ENCODE assay signal across 20 mouse cellular contexts in the genomic region with DNA sequence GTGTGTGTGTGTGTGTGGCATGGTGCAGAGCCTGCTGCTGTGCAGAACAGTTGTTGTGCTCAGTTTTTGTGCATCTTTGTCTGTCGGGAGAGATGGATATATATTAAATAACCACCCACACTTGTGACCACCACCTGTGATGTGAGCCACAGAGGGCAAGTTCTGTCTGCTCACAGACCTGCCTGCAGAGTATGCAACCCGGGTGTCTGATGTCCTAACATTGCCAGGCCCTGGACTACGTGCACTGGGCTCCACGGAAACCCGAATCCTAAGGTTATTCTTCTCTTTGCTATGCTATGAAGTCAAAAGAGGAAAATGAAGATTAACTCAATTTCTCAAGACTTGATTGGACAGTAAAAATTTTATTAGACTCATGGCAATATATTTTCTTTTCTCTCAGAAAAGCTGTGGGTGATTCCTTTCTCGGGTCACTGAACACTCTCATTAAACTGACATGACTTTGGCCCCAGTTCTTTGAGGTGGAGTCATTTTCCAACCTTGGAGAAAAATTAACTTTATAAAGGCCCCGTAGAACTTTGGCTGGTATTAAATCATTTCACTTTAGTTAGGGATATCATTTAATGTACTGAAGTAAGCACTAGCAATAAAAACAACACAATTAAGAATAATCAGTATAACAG.
DNase-seq lines count a peak whose midpoint lies in the region; ATAC-seq and TF ChIP-seq lines count a peak whose summit lies in the region.
"Had no signal": no experiment of that assay in that cellular context is flagged by ENCODE, and none has a peak within 500 bp of the region (broad histone marks: within the 10 kb centered on the region; RNA-seq: fewer than 3 reads in every experiment).

No protein-coding gene starts in this region.

- no peak overlapping the region for H3K4me3 ChIP-seq in kidney, embryonic 14.5 days (ENCODE audit: low read length)
- H3K4me3 ChIP-seq in midbrain, postnatal 0 days (ENCODE audit: low read depth, low read length), result no peak overlapping the region
- H3K4me3 ChIP-seq in forebrain, embryonic 13.5 days, result no peak overlapping the region
- H3K4me3 ChIP-seq: embryonic facial prominence, embryonic 15.5 days; erythroblast, embryonic 14.5 days; forebrain, embryonic 10.5 days; forebrain, embryonic 15.5 days; heart, embryonic 10.5 days had no signal

- no peaks in the 10 kb centered on the region for H3K36me3 ChIP-seq in kidney, embryonic 14.5 days (ENCODE audit: control insufficient read depth, insufficient read depth, low read length)
- no peaks in the 10 kb centered on the region for H3K36me3 ChIP-seq in midbrain, postnatal 0 days (ENCODE audit: insufficient read depth, low read length)
- no peaks in the 10 kb centered on the region for H3K36me3 ChIP-seq in forebrain, embryonic 13.5 days (ENCODE audit: poor library complexity, severe bottlenecking)
- H3K36me3 ChIP-seq: embryonic facial prominence, embryonic 15.5 days; forebrain, embryonic 10.5 days; forebrain, embryonic 15.5 days; heart, embryonic 10.5 days had no signal

- no peaks in the 10 kb centered on the region for H3K4me1 ChIP-seq in kidney, embryonic 14.5 days (ENCODE audit: control insufficient read depth, insufficient read depth, low read length)
- H3K4me1 ChIP-seq in midbrain, postnatal 0 days (ENCODE audit: insufficient read depth, low read length), result no peaks in the 10 kb centered on the region
- H3K4me1 ChIP-seq in forebrain, embryonic 13.5 days, result no peaks in the 10 kb centered on the region
- H3K4me1 ChIP-seq: embryonic facial prominence, embryonic 15.5 days; forebrain, embryonic 15.5 days had no signal

- no peak for ATAC-seq in Patski
- ATAC-seq in kidney, embryonic 14.5 days (ENCODE audit: low FRiP score, low TSS enrichment), result peak; percentile 72
- no peak for ATAC-seq in midbrain, postnatal 0 days (ENCODE audit: low FRiP score)
- ATAC-seq in forebrain, embryonic 13.5 days, result no peak
- ATAC-seq: forebrain, embryonic 15.5 days had no signal

- no peaks in the 10 kb centered on the region for H3K9me3 ChIP-seq in kidney, embryonic 14.5 days (ENCODE audit: control insufficient read depth, low read length)
- no peaks in the 10 kb centered on the region for H3K9me3 ChIP-seq in midbrain, postnatal 0 days (ENCODE audit: low read length)
- H3K9me3 ChIP-seq in forebrain, embryonic 13.5 days (replicated peaks), result no peaks in the 10 kb centered on the region
- H3K9me3 ChIP-seq: embryonic facial prominence, embryonic 15.5 days; forebrain, embryonic 10.5 days; forebrain, embryonic 15.5 days; heart, embryonic 10.5 days had no signal

- 15% methylated on average over 7 of the region's 7 CpGs for WGBS in kidney, embryonic 14.5 days
- WGBS in midbrain, postnatal 0 days, result 47% methylated on average over 7 of the region's 7 CpGs
- WGBS in forebrain, embryonic 13.5 days, result 70% methylated on average over 7 of the region's 7 CpGs

- in situ Hi-C loops in Patski (cut with MboI; ENCODE audit: low pct_unique_long_range_greater_than_20kb), result no loop called here

- CTCF ChIA-PET in Patski (lab: Charles Lee), result interaction anchor here (1.2 kb wide), 2 partner anchors 9 to 10 kb away, joined by 3 read pairs; no protein-coding TSS in a partner anchor

- no peak overlapping the region for H3K27ac ChIP-seq in kidney, embryonic 14.5 days (ENCODE audit: low read depth, low read length)
- no peak overlapping the region for H3K27ac ChIP-seq in midbrain, postnatal 0 days (ENCODE audit: low read depth, low read length)
- H3K27ac ChIP-seq in forebrain, embryonic 13.5 days, result no peak overlapping the region
- H3K27ac ChIP-seq: embryonic facial prominence, embryonic 15.5 days; forebrain, embryonic 10.5 days; forebrain, embryonic 15.5 days; heart, embryonic 10.5 days had no signal

- H3K27me3 ChIP-seq in Patski, result no peaks in the 10 kb centered on the region
- H3K27me3 ChIP-seq in kidney, embryonic 14.5 days (ENCODE audit: control insufficient read depth, insufficient read depth, low read length), result no peaks in the 10 kb centered on the region
- H3K27me3 ChIP-seq in midbrain, postnatal 0 days (ENCODE audit: insufficient read depth, low read length), result no peaks in the 10 kb centered on the region
- no peaks in the 10 kb centered on the region for H3K27me3 ChIP-seq in forebrain, embryonic 13.5 days
- H3K27me3 ChIP-seq: embryonic facial prominence, embryonic 15.5 days; forebrain, embryonic 15.5 days had no signal

- H3K9ac ChIP-seq in kidney, embryonic 14.5 days (ENCODE audit: low read depth, low read length), result no peak overlapping the region
- no peak overlapping the region for H3K9ac ChIP-seq in midbrain, postnatal 0 days (replicated peaks; ENCODE audit: low read length, poor library complexity, severe bottlenecking)
- H3K9ac ChIP-seq in forebrain, embryonic 13.5 days, result no peak overlapping the region
- H3K9ac ChIP-seq: embryonic facial prominence, embryonic 15.5 days; forebrain, embryonic 15.5 days had no signal

- TF ChIP-seq CTCF in Patski (IDR thresholded peaks at IDR 0.05), result no peak
- no peak for TF ChIP-seq CTCF in midbrain, postnatal 0 days (IDR thresholded peaks at IDR 0.05)

- no peak overlapping the region for H3K4me2 ChIP-seq in kidney, embryonic 14.5 days (replicated peaks; ENCODE audit: low read depth, low read length)
- no peak overlapping the region for H3K4me2 ChIP-seq in midbrain, postnatal 0 days (ENCODE audit: low read depth, low read length, poor library complexity, severe bottlenecking)
- H3K4me2 ChIP-seq in forebrain, embryonic 13.5 days, result no peak overlapping the region
- H3K4me2 ChIP-seq: embryonic facial prominence, embryonic 15.5 days; forebrain, embryonic 15.5 days had no signal

- peak; percentile 51 for DNase-seq in Patski (ENCODE audit: low read depth, low spot score)
- peak; percentile 33 for DNase-seq in kidney, adult 18-20 months
- peak; percentile 14 for DNase-seq in kidney, postnatal 10 days
- no peak for DNase-seq in heart, postnatal 4 days
- no peak for DNase-seq in midbrain, postnatal 0 days (ENCODE audit: low spot score)
- DNase-seq in urinary bladder, postnatal 10 days (ENCODE audit: low spot score), result no peak
- DNase-seq: adrenal gland, postnatal 10 days; cerebellum, adult 11 months; cerebellum, adult 8-10 months; cerebellum, postnatal 14 days; embryo, embryonic 11 days; heart, adult 18-20 months; heart, postnatal 10 days had no signal

- POLR2A ChIA-PET in Patski (lab: Charles Lee), result no interaction called here

Comparison
In these comparisons a context has a peak if more than half of its experiments do, and no peak if none do; other contexts are left out.
1. DNase-seq: peak in Patski (single experiment), kidney, adult 18-20 months (single experiment) and kidney, postnatal 10 days (single experiment); none in heart, postnatal 4 days (single experiment), midbrain, postnatal 0 days (single experiment) and urinary bladder, postnatal 10 days (single experiment).